Mouse (Mus musculus) liver, adult 2 months (tissue): ENCODE measurements at regions not wholly inside any gene's neighbourhood (a gene's known extent, or its start where the extent isn't known, plus 50 kb on each side); places are given as distances from the start of the nearest gene placed in this dataset.

ENCODE experiments used
- CTCF ChIP-seq: fragments of 200-500 bp; IDR thresholded peaks from 2 replicates; pipeline ENCODE4 v1.5.1; 2011; ENCODE audit warnings: low read depth, low read length, control low read depth
- POLR2A ChIP-seq: fragments of 200-500 bp; IDR thresholded peaks from 2 replicates; pipeline ENCODE4 v1.6.1; 2011; ENCODE audit warnings: low read length, control low read depth; ENCODE audit not compliant: insufficient read depth; ENCODE audit errors: extremely low read depth

DNA sequence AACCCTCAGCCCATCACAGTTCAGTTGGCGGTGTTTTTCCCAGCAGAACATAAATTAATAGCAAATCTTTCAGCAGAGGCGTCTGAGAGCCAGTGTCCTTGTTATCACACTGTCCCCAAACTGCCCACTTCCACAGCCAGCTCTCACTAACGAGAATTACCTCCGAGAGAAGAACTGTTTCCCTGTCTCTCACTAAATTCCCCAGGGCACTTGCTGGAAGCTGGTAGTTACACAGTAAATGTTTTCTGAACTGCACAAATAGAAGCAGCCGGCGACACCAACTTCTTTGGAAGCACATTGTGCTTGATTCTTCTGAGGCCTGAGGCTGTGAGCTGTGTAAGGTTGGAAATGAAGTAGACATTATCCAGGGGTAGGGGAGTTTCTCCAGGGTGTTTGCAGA is 69.4 kb downstream of the Spesp1 start:
- TF ChIP-seq POLR2A (no peak), CTCF (no peak)
